Mouse (Mus musculus) limb, embryonic 13.5 days (tissue): ENCODE data around the gene Sgsh. TPM values are rescaled to one million over a fixed set of nuclear protein-coding genes. Genes with fewer than 3 reads are reported as not detected.

Experiments used
- ATAC-seq: fragments of 200-750 bp; cut with Nextera tagmentation; 2 replicates; pipeline ENCODE4 v1.8.0; 2017; ENCODE audit warnings: low read depth, moderate number of reproducible peaks, moderate TSS enrichment; ENCODE audit not compliant: low FRiP score
- H3K27ac ChIP-seq: fragments of 300-500 bp; sonication (generic); 2 replicates; pipeline ENCODE4 v1.5.1; 2015; ENCODE audit warnings: inconsistent platforms, mild to moderate bottlenecking, moderate library complexity
- H3K27me3 ChIP-seq: fragments of 300-500 bp; sonication (generic); 2 replicates; pipeline ENCODE4 v1.6.1; 2015; ENCODE audit warnings: mild to moderate bottlenecking, inconsistent platforms
- H3K36me3 ChIP-seq: fragments of 300-500 bp; sonication (generic); 2 replicates; pipeline ENCODE4 v1.6.1; 2015; ENCODE audit warnings: inconsistent platforms, mild to moderate bottlenecking, moderate library complexity
- H3K4me1 ChIP-seq: fragments of 300-500 bp; sonication (generic); 2 replicates; pipeline ENCODE4 v1.6.1; 2015; ENCODE audit warnings: inconsistent platforms
- H3K4me2 ChIP-seq: fragments of 300-500 bp; sonication (generic); replicated peaks from 2 replicates; pipeline ENCODE4 v1.6.1; 2015; ENCODE audit warnings: inconsistent platforms, mild to moderate bottlenecking, moderate library complexity
- H3K4me3 ChIP-seq: fragments of 300-500 bp; sonication (generic); 2 replicates; pipeline ENCODE4 v1.5.1; 2015; ENCODE audit warnings: moderate library complexity, mild to moderate bottlenecking, inconsistent platforms
- H3K9ac ChIP-seq: fragments of 300-500 bp; sonication (generic); 2 replicates; pipeline ENCODE4 v1.6.1; 2015; ENCODE audit warnings: mild to moderate bottlenecking, inconsistent platforms
- H3K9me3 ChIP-seq: fragments of 300-500 bp; sonication (generic); 2 replicates; pipeline ENCODE4 v1.6.1; 2016; ENCODE audit warnings: inconsistent platforms
- WGBS: fragments of 180-500 bp; shearing (Covaris S2); methylation state at CpG from one replicate; pipeline ENCODE4 v1.1.7; 2015; 5-methylcytosine and 5-hydroxymethylcytosine counted together
- microRNA counts: library from miRNA; unstranded; fragments of <30 nt; microRNA quantifications from one replicate; lab custom pipeline; 2016
- microRNA-seq: library from miRNA; unstranded; fragments of <30 nt; microRNA quantifications from one replicate; pipeline ENCODE4, GENCODE M21; 2016
- polyA plus RNA-seq: library from polyadenylated mRNA; unstranded; fragments of >200 nt; fragmentation: Nextera tagmentation; extraction: Ambion mirVana; gene quantifications from 2 replicates; pipeline ENCODE4 v1.2.1, GENCODE M21; 2015

Sgsh gene
- polyA plus RNA-seq, 1 experiment from 2014 or later, result 7.4 TPM

- H3K9ac ChIP-seq, result peak overlapping the region; percentile 99
- peak overlapping the region; percentile 86 for H3K4me2 ChIP-seq
- H3K4me1 ChIP-seq, result peaks cover 21% of the 10 kb centered on the region
- H3K27ac ChIP-seq, result peak overlapping the region; percentile 84
- 2% methylated on average over 31 of the region's 31 CpGs for WGBS
- H3K36me3 ChIP-seq, result peaks cover 28% of the 10 kb centered on the region
- no peak for ATAC-seq
- peak overlapping the region; percentile 98 for H3K4me3 ChIP-seq
- H3K9me3 ChIP-seq, result no peaks in the 10 kb centered on the region
- peaks cover 13% of the 10 kb centered on the region; the same call in 1 of the 2 replicates for H3K27me3 ChIP-seq
These were observed 54.9 kb downstream of the Sgsh start for GRCm38 (mm10) chr11:119300246-119300935.

- under 1% methylated on average over 89 of the region's 89 CpGs for WGBS
- Histone ChIP-seq H3K9me3 (no peaks in the 10 kb centered on the region), H3K4me1 (peaks cover 21% of the 10 kb centered on the region), H3K4me3 (peak within 1 kb of the TSS; percentile 98), H3K27ac (peak within 1 kb of the TSS; percentile 84), H3K4me2 (peak within 1 kb of the TSS; percentile 87), H3K36me3 (peaks cover 35% of the 10 kb centered on the region), H3K27me3 (peaks cover 7% of the 10 kb centered on the region; the same call in 1 of the 2 replicates), H3K9ac (peak within 1 kb of the TSS; percentile 99)
- peak; percentile 95 for ATAC-seq
These were observed 55.7 kb downstream of the Sgsh start, which contains the start of gene Eif4a3 for GRCm38 (mm10) chr11:119299391-119300245. TSS of gene Eif4a3 (minus strand) at chr11:119300089.

DNA sequence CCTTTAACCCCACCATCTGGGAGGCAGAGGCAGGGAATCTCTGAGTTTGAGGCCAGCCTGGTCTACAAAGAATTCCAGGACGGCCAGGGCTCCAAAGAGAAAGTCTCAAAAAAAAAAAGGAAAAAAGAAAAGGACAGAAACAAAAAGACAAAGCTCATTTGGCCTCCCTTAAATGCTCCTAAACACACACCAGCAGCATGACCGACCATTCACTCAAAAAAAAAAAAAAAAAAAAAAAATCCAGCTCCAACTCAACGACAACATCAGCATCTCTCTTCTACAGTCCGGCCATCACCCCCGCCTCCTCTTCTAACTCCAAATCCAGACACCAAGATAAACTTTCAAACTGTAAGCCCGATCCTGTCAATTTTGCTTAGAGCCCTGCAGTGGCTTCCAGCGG, 56.4 kb downstream of the Sgsh start:
- Histone ChIP-seq H3K27me3 (no peaks in the 10 kb centered on the region), H3K4me1 (peaks cover 21% of the 10 kb centered on the region), H3K9me3 (no peaks in the 10 kb centered on the region), H3K9ac (peak overlapping the region; percentile 99), H3K4me3 (peak overlapping the region; percentile 98), H3K36me3 (peaks cover 42% of the 10 kb centered on the region), H3K27ac (no peak overlapping the region; the same call in 1 of the 2 replicates), H3K4me2 (peak overlapping the region; percentile 87)
- ATAC-seq, result no peak
- 16% methylated on average over 7 of the region's 7 CpGs for WGBS

GRCm38 (mm10) chr11:119297996-119298395, 57.3 kb downstream of the Sgsh start:
- no peak for ATAC-seq
- peak overlapping the region; percentile 87 for H3K4me2 ChIP-seq
- H3K4me1 ChIP-seq, result peaks cover 21% of the 10 kb centered on the region
- H3K27me3 ChIP-seq, result no peaks in the 10 kb centered on the region
- 89% methylated on average over 6 of the region's 6 CpGs for WGBS
- no peak overlapping the region for H3K27ac ChIP-seq
- no peaks in the 10 kb centered on the region for H3K9me3 ChIP-seq
- peak overlapping the region; percentile 99; the same call in 1 of the 2 replicates for H3K9ac ChIP-seq
- peak overlapping the region; percentile 98; the same call in 1 of the 2 replicates for H3K4me3 ChIP-seq
- H3K36me3 ChIP-seq, result peaks cover 52% of the 10 kb centered on the region

MicroRNAs within 50 kb of the gene (microRNA counts, 519-probe panel; counts per million panel counts)
- microRNA mmu-miR-1932 (lab: Ali Mortazavi, UCI), result not detected

Small RNA genes lying within 50 kb of the gene (microRNA-seq; reads per million reads assigned to microRNA genes)
- gene Mir1932, result not detected

Other genes with a start within 250 kb of the Sgsh start
- 25.1 and 27.2 TPM in 2 replicates for gene Tbc1d16, start 127.0 kb downstream of the Sgsh start, polyA plus RNA-seq
- gene Ccdc40, start 127.0 kb downstream of the Sgsh start, polyA plus RNA-seq, result 4.8 and 6.8 TPM in 2 replicates
- 67.1 and 69.9 TPM in 2 replicates for gene Gaa, start 87.6 kb downstream of the Sgsh start, polyA plus RNA-seq
- gene Eif4a3, start 55.4 kb downstream of the Sgsh start, polyA plus RNA-seq, result 386 and 387 TPM in 2 replicates
- gene Card14, start 47.8 kb downstream of the Sgsh start, polyA plus RNA-seq, result 0.42 and 0.88 TPM in 2 replicates
- gene Slc26a11, start within 50 bp of the Sgsh start, polyA plus RNA-seq, result 11.8 and 12.4 TPM in 2 replicates
- gene Rnf213, start 37.6 kb upstream of the Sgsh start, polyA plus RNA-seq, result 3.2 and 3.5 TPM in 2 replicates
- 17.1 and 18.1 TPM in 2 replicates for gene Endov, start 135.8 kb upstream of the Sgsh start, polyA plus RNA-seq
- 2.0 and 2.2 TPM in 2 replicates for gene Nptx1, start 192.2 kb upstream of the Sgsh start, polyA plus RNA-seq
- gene Rptor, start 247.4 kb upstream of the Sgsh start, polyA plus RNA-seq, result 11.2 and 11.6 TPM in 2 replicates